Mouse (Mus musculus): Measurements from ENCODE around the gene Plxnc1. TPM values are rescaled to one million over a fixed set of nuclear protein-coding genes. Genes with fewer than 3 reads are reported as not detected.

Plxnc1 gene
- polyA plus RNA-seq, 1 experiment = 0.05 TPM

DNA sequence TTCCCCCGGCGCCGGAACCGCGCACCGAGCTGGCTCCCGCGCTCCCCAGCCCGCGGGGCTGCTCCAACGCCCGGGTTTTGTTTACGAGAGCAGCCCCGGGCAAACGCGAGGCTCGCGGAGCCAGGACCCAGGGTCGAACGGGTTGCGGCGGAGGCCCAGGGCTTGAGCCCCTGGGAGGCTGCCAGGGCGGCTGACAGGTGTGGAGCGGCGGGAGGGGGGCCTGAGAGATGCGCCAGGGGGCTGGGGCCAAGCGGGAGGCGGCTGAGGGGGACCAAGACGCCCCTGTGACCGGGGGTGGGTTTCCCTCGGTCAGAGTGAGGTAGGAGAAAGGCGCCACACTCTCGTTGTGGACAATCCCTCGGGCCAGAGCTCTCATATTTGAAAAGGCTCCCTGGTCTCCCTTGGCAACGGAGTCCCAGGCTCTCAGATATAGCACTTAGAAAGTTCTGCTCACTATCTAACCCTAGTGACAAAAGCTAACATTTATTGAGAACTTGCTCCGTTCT is 624 bp upstream of the Plxnc1 start:
- Histone ChIP-seq H3K27me3 (ENCODE audit: control insufficient read depth, insufficient read depth, insufficient read length) (peaks cover 44% of the 10 kb centered on the region), H3K79me2 (ENCODE audit: control insufficient read depth, insufficient read depth) (no peaks in the 10 kb centered on the region), H3K36me3 (ENCODE audit: control insufficient read depth, insufficient read depth) (no peaks in the 10 kb centered on the region), H3ac (ENCODE audit: control insufficient read depth, insufficient read length, low read depth) (no peak overlapping the region), H3K4me3 (ENCODE audit: insufficient read depth, poor library complexity, severe bottlenecking) (no peak overlapping the region), H3K79me3 (ENCODE audit: low read depth) (no peaks in the 10 kb centered on the region)
- TF ChIP-seq USF1 (IDR thresholded peaks at IDR 0.05; ENCODE audit: low read depth) (no peak), CTCF (IDR thresholded peaks at IDR 0.05; ENCODE audit: control insufficient read depth, insufficient read depth, insufficient read length) (no peak), FOSL1 (IDR thresholded peaks at IDR 0.05; ENCODE audit: insufficient read depth, low read length, poor library complexity, severe bottlenecking) (no peak), MYOG (IDR thresholded peaks at IDR 0.05; ENCODE audit: control insufficient read depth, extremely low read depth, insufficient read length) (no peak), MYOD1 (IDR thresholded peaks at IDR 0.05; ENCODE audit: control insufficient read depth, insufficient read length, low read depth) (no peak), CEBPB (IDR thresholded peaks at IDR 0.05; ENCODE audit: low read depth) (no peak), MAX (IDR thresholded peaks at IDR 0.05) (no peak)

DNA sequence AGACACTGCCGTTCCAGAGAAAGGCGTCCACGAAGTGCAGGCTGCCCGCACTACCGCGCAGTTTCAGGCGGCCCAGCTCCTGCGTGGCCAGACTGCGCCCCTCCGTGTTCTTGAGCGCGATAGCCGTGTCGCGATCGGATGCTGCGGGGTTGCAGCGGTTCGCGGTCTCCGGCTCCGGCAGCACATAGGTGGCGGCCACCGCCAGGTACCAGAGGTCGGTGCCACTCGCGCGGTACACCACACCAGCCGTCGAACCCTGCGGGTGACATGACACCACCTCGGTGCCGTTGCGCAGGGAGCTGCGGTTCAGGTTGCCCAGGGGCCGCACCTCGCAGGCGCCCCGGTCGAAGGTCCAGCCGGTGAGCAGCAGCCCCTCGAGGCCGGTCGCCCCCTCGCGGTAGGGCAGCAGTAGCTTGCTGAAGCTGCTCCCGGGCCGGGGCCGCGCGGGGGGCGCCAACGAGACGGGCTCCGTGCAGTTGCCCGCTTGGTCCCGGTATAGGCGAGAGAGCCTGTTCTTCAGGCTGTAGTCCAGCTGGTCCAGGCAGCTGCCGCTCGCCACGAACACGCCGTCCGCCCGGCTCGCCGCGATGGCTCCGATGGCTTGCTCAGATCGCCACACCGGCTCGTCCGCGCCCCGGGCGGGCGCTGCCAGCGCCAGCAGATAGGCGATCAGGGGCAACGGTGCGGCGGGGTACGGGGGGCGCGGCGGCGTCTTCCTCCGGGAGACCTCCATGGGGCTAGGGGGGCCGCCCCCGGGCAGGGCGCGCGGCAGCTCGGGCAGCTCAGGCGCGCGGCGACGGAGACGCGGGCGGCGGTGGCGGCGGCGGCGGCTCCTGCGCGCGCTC is 567 bp downstream of the Plxnc1 start:
- Histone ChIP-seq H3K27me3 (ENCODE audit: control insufficient read depth, insufficient read depth, insufficient read length) (peaks cover 48% of the 10 kb centered on the region), H3K36me3 (ENCODE audit: control insufficient read depth, insufficient read depth) (no peaks in the 10 kb centered on the region), H3K79me3 (ENCODE audit: low read depth) (no peaks in the 10 kb centered on the region), H3K4me3 (ENCODE audit: insufficient read depth, poor library complexity, severe bottlenecking) (no peak overlapping the region), H3ac (ENCODE audit: control insufficient read depth, insufficient read length, low read depth) (no peak overlapping the region), H3K79me2 (ENCODE audit: control insufficient read depth, insufficient read depth) (no peaks in the 10 kb centered on the region)
- TF ChIP-seq MAX (IDR thresholded peaks at IDR 0.05) = no peak
- TF ChIP-seq CTCF (IDR thresholded peaks at IDR 0.05; ENCODE audit: control insufficient read depth, insufficient read depth, insufficient read length) = peak; percentile 53
- no peak for TF ChIP-seq MYOD1 (IDR thresholded peaks at IDR 0.05; ENCODE audit: control insufficient read depth, insufficient read length, low read depth)

GRCm38 (mm10) chr10:94943401-94943845 is 1.2 kb downstream of the Plxnc1 start:
- Histone ChIP-seq H3K27me3 (ENCODE audit: control insufficient read depth, insufficient read depth, insufficient read length) (peaks cover 48% of the 10 kb centered on the region), H3K36me3 (ENCODE audit: control insufficient read depth, insufficient read depth) (no peaks in the 10 kb centered on the region), H3K79me3 (ENCODE audit: low read depth) (no peaks in the 10 kb centered on the region)

GRCm38 (mm10) chr10:94942449-94943041 is 2.1 kb downstream of the Plxnc1 start:
- Histone ChIP-seq H3K27me3 (ENCODE audit: control insufficient read depth, insufficient read depth, insufficient read length) (peaks cover 48% of the 10 kb centered on the region), H3K4me3 (ENCODE audit: insufficient read depth, poor library complexity, severe bottlenecking) (no peak overlapping the region), H3K36me3 (ENCODE audit: control insufficient read depth, insufficient read depth) (no peaks in the 10 kb centered on the region), H3ac (ENCODE audit: control insufficient read depth, insufficient read length, low read depth) (no peak overlapping the region), H3K79me3 (ENCODE audit: low read depth) (no peaks in the 10 kb centered on the region), H3K79me2 (ENCODE audit: control insufficient read depth, insufficient read depth) (no peaks in the 10 kb centered on the region)
- TF ChIP-seq FOSL1 (IDR thresholded peaks at IDR 0.05; ENCODE audit: insufficient read depth, low read length, poor library complexity, severe bottlenecking) (no peak), CEBPB (IDR thresholded peaks at IDR 0.05; ENCODE audit: low read depth) (no peak), CTCF (IDR thresholded peaks at IDR 0.05; ENCODE audit: control insufficient read depth, insufficient read depth, insufficient read length) (no peak), USF1 (IDR thresholded peaks at IDR 0.05; ENCODE audit: low read depth) (no peak), MAX (IDR thresholded peaks at IDR 0.05) (no peak), MYOG (IDR thresholded peaks at IDR 0.05; ENCODE audit: control insufficient read depth, extremely low read depth, insufficient read length) (no peak), MYOD1 (IDR thresholded peaks at IDR 0.05; ENCODE audit: control insufficient read depth, insufficient read length, low read depth) (no peak)

More at GRCm38 (mm10) chr10:94943401-94943845, 1.2 kb downstream of the Plxnc1 start:
- no peak overlapping the region for H3ac ChIP-seq (ENCODE audit: control insufficient read depth, insufficient read length, low read depth)
- TF ChIP-seq MYOG (IDR thresholded peaks at IDR 0.05; ENCODE audit: control insufficient read depth, extremely low read depth, insufficient read length) (no peak), CTCF (IDR thresholded peaks at IDR 0.05; ENCODE audit: control insufficient read depth, insufficient read depth, insufficient read length) (no peak), MYOD1 (IDR thresholded peaks at IDR 0.05; ENCODE audit: control insufficient read depth, insufficient read length, low read depth) (no peak), USF1 (IDR thresholded peaks at IDR 0.05; ENCODE audit: low read depth) (no peak), CEBPB (IDR thresholded peaks at IDR 0.05; ENCODE audit: low read depth) (no peak), MAX (IDR thresholded peaks at IDR 0.05) (no peak), FOSL1 (IDR thresholded peaks at IDR 0.05; ENCODE audit: insufficient read depth, low read length, poor library complexity, severe bottlenecking) (no peak)
- no peaks in the 10 kb centered on the region for H3K79me2 ChIP-seq (ENCODE audit: control insufficient read depth, insufficient read depth)
- no peak overlapping the region for H3K4me3 ChIP-seq (ENCODE audit: insufficient read depth, poor library complexity, severe bottlenecking)

- TF ChIP-seq CEBPB (IDR thresholded peaks at IDR 0.05; ENCODE audit: low read depth) (no peak), MYOG (IDR thresholded peaks at IDR 0.05; ENCODE audit: control insufficient read depth, extremely low read depth, insufficient read length) (no peak), MAX (IDR thresholded peaks at IDR 0.05) (no peak), CTCF (IDR thresholded peaks at IDR 0.05; ENCODE audit: control insufficient read depth, insufficient read depth, insufficient read length) (no peak), FOSL1 (IDR thresholded peaks at IDR 0.05; ENCODE audit: insufficient read depth, low read length, poor library complexity, severe bottlenecking) (no peak), USF1 (IDR thresholded peaks at IDR 0.05; ENCODE audit: low read depth) (no peak), MYOD1 (IDR thresholded peaks at IDR 0.05; ENCODE audit: control insufficient read depth, insufficient read length, low read depth) (no peak)
- H3K36me3 ChIP-seq (ENCODE audit: control insufficient read depth, insufficient read depth) = no peaks in the 10 kb centered on the region
- peaks cover 48% of the 10 kb centered on the region for H3K27me3 ChIP-seq (ENCODE audit: control insufficient read depth, insufficient read depth, insufficient read length)
Measured at GRCm38 (mm10) chr10:94941551-94941950, 3.1 kb downstream of the Plxnc1 start.

More at GRCm38 (mm10) chr10:94941551-94941950, 3.1 kb downstream of the Plxnc1 start:
- no peak overlapping the region for H3ac ChIP-seq (ENCODE audit: control insufficient read depth, insufficient read length, low read depth)
- no peak overlapping the region for H3K4me3 ChIP-seq (ENCODE audit: insufficient read depth, poor library complexity, severe bottlenecking)
- no peaks in the 10 kb centered on the region for H3K79me3 ChIP-seq (ENCODE audit: low read depth)
- H3K79me2 ChIP-seq (ENCODE audit: control insufficient read depth, insufficient read depth) = no peaks in the 10 kb centered on the region

All from C2C12 (cell line).